Mouse (Mus musculus) hindbrain, embryonic 14.5 days (tissue): Measurements from ENCODE around the gene Phkb. TPM values are rescaled to one million over a fixed set of nuclear protein-coding genes. Genes with fewer than 3 reads are reported as not detected.

Experiments used
- ATAC-seq: fragments of 200-750 bp; cut with Nextera tagmentation; 2 replicates; pipeline ENCODE4 v1.8.0; 2017; ENCODE audit warnings: moderate number of reproducible peaks, mild to moderate bottlenecking, moderate TSS enrichment, moderate library complexity; ENCODE audit not compliant: low FRiP score
- DNase-seq: peaks from one replicate; pipeline ENCODE4 v3.0.0-alpha.2; 2015; ENCODE audit warnings: low spot score
- H3K27ac ChIP-seq: fragments of 300-500 bp; sonication (generic); 2 replicates; pipeline ENCODE4 v1.5.1; 2014; ENCODE audit warnings: mild to moderate bottlenecking, moderate library complexity
- H3K27me3 ChIP-seq: fragments of 300-500 bp; sonication (generic); 2 replicates; pipeline ENCODE4 v1.6.1; 2014; ENCODE audit warnings: mild to moderate bottlenecking, low read length, mixed read lengths; ENCODE audit not compliant: control insufficient read depth, insufficient read depth
- H3K36me3 ChIP-seq: fragments of 300-500 bp; sonication (generic); replicated peaks from 2 replicates; pipeline ENCODE4 v1.6.1; 2014; ENCODE audit not compliant: control insufficient read depth, insufficient read depth
- H3K4me1 ChIP-seq: fragments of 300-500 bp; sonication (generic); replicated peaks from 2 replicates; pipeline ENCODE4 v1.6.1; 2014; ENCODE audit warnings: antibody characterized with exemption, low read length, mixed read lengths; ENCODE audit not compliant: control insufficient read depth, insufficient read depth
- H3K4me2 ChIP-seq: fragments of 300-500 bp; sonication (generic); replicated peaks from 2 replicates; pipeline ENCODE4 v1.6.1; 2014; ENCODE audit warnings: mild to moderate bottlenecking, moderate library complexity
- H3K4me3 ChIP-seq: fragments of 300-500 bp; sonication (generic); replicated peaks from 2 replicates; pipeline ENCODE4 v1.5.1; 2014; ENCODE audit warnings: mild to moderate bottlenecking, low read length
- H3K9ac ChIP-seq: fragments of 300-500 bp; sonication (generic); 2 replicates; pipeline ENCODE4 v1.6.1; 2014
- H3K9me3 ChIP-seq: fragments of 300-500 bp; sonication (generic); 2 replicates; pipeline ENCODE4 v1.6.1; 2016; ENCODE audit warnings: low read length; ENCODE audit not compliant: control insufficient read depth
- WGBS: fragments of 180-500 bp; shearing (Covaris S2); extraction: QIAGEN DNeasy Blood & Tissue Kit; methylation state at CpG from one replicate; pipeline ENCODE4 v1.1.7; 2014; 5-methylcytosine and 5-hydroxymethylcytosine counted together
- polyA plus RNA-seq: library from polyadenylated mRNA; unstranded; fragments of >200 nt; fragmentation: Nextera tagmentation; extraction: Ambion mirVana; gene quantifications from 2 replicates; pipeline ENCODE4 v1.2.1, GENCODE M21; 2014

The Phkb gene
- polyA plus RNA-seq, 1 experiment from 2014 or later = 50.8 TPM

DNA sequence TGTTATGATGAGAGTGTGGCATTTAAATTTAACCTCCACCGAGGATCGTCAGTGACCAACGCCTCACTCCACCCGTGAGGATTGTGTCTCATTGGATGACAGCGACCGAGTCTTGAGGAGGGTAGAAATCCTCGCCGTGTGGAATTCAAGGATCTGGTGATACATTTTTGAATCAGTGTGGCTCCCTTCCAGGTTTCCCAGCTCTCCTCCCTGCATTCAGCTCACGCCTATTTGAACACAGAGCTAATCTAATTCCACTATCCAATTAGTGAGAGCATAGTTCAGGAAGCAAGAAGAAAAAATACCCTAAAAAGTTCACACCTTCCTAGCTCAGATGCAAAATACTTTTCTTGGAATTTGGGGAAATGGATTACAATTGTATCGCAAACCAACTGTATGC, 249.9 kb downstream of the Phkb start:
- Histone ChIP-seq H3K9me3 (no peaks in the 10 kb centered on the region), H3K4me3 (no peak overlapping the region), H3K36me3 (no peaks in the 10 kb centered on the region), H3K4me2 (no peak overlapping the region), H3K9ac (no peak overlapping the region), H3K4me1 (no peaks in the 10 kb centered on the region), H3K27ac (no peak overlapping the region), H3K27me3 (no peaks in the 10 kb centered on the region)
- 81% methylated on average over 10 of the region's 10 CpGs for WGBS
- no peak for ATAC-seq
- DNase-seq = no peak

Other genes with a start within 250 kb of the Phkb start
- 92.0 and 104 TPM in 2 replicates for gene Neto2, start 140.0 kb upstream of the Phkb start, polyA plus RNA-seq
- 236 and 263 TPM in 2 replicates for gene Itfg1, start within 50 bp of the Phkb start, polyA plus RNA-seq